Mouse (Mus musculus): ENCODE measurements at regions not wholly inside any gene's neighbourhood (a gene's known extent, or its start where the extent isn't known, plus 50 kb on each side); places are given as distances from the start of the nearest gene placed in this dataset.

DNA sequence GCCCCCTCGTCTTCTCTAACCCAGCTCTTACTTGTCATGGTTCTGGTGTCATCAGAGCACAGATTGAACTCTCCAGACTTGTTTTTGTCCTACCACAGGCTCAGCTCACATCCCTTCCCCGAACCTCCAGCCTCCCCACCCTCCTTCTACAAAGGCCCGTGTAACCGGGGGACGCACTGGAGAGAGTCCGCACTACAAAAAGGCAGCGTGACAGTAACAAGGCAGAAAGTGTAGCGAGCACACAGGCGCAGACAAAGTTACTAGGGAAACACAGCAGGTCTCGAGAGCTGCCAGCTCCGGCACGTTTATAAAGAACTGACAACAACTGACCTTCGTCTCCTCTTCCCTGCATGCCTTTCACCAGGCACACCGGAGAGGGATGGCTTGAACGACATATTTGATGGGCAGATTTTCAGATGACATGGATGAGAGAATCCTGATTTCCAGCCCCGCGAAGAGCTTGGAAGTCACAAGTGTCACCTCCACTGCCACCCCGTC lies 260.2 kb upstream of the Zfp64 start:
- TF ChIP-seq CTCF (IDR thresholded peaks at IDR 0.05; ENCODE audit: insufficient read depth, low read depth, low read length) (no peak), POLR2A (IDR thresholded peaks at IDR 0.05; ENCODE audit: insufficient read depth, low read depth, low read length) (no peak)

Measured in olfactory bulb, adult 2 months (tissue).